Mouse (Mus musculus): ENCODE measurements around the gene Cep295nl.
"Not testable (repeated sequence)": the region's sequence is repeated elsewhere in the genome, so short reads cannot be mapped to it uniquely, and the experiment has no call there.

Gene Cep295nl

GRCm38 (mm10) chr11:118342400-118342981 is at the start of gene Cep295nl:
Cep295nl (minus strand) TSS chr11:118342500.
- no peak for DNase-seq

- not testable (repeated sequence) for DNase-seq
Observed at GRCm38 (mm10) chr11:118387816-118388215, 45.5 kb upstream of the Cep295nl start.

- peak; percentile 80 for DNase-seq
Observed at GRCm38 (mm10) chr11:118379251-118380009, 37.1 kb upstream of the Cep295nl start.

DNA sequence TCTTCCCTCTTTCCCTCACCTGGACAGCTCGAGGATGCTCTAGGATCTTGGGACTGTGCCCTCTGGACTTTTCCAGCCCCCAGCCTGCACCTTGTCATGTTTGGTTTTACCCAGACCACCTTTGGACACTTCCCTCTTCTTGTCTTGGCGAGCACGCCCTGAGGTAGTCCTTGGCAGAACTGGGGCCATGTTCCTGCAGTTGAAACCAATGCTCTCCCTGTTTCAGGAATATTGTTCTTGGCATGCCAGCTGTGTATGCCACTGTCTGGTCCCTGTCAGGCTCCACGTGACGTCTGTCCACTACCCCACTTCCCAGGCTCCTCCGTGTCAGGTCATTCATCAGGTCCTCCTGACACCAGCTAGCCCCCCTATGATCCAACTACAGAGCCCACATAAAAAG is 36.4 kb upstream of the Cep295nl start:
- no peak for DNase-seq

- not testable (repeated sequence) for DNase-seq
Observed at GRCm38 (mm10) chr11:118376323-118376722, 34.0 kb upstream of the Cep295nl start.

GRCm38 (mm10) chr11:118375881-118376280 is 33.6 kb upstream of the Cep295nl start:
- DNase-seq: no peak

DNA sequence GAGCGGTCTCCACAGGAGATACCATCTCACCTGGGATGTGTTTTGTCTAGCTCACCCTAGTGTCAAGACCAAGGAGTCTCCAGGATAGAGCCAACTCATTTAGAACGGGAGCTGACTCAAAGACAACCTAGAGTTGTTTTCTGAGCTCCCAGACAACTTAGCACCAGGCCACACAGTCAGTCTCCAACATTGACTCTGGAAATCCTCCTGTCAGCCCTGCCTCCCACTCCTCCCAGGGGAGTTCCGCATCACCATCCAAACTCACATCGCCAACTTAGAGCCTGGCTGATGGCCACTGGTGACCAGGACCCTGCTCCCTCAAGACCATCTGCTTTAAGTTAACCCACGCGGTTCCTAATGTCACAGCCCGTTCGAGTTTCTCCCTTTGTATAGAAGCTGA is 33.2 kb upstream of the Cep295nl start:
- DNase-seq: no peak

DNA sequence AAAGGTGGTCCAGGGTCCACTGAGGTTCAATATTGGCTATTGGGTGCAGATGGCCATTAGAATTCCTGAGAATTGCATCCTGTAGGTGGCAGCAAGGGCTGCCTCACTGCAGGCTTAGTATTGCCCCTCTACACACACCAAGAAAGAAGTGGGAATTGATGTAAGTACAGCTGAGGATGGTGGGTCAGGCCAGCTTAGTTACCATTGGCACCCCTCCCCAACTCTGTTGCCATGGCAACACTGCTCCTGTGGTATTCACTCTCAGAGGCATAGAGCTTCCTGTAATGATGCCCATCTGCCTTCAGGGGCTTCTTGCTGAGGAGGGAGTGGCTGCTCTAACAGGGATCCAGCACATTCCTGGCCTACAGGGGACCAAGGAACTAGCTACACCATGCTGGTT is 32.7 kb upstream of the Cep295nl start:
- DNase-seq: no peak

GRCm38 (mm10) chr11:118374506-118374905 is 32.2 kb upstream of the Cep295nl start:
- no peak for DNase-seq

- DNase-seq: no peak
Observed at GRCm38 (mm10) chr11:118372641-118373040, 30.3 kb upstream of the Cep295nl start.

DNA sequence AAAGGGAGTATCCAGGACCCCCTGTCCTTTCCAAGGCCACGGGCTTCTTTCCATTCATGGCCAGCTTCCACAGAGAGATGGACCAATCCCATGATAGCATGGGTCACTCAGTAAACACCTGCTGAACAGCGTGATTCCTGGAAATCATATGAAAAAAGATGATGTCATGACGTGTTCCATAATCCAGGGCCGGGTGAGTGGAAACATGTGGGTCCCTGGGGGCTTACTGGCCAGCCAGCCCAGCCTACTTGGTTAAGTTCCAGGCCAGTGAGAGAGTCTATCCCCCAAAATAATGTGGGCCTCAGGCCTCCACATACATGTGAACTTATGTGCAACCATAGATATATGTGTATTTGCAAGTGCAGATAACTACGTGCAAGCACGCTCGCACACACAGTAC is 29.6 kb upstream of the Cep295nl start:
- DNase-seq: no peak

DNA sequence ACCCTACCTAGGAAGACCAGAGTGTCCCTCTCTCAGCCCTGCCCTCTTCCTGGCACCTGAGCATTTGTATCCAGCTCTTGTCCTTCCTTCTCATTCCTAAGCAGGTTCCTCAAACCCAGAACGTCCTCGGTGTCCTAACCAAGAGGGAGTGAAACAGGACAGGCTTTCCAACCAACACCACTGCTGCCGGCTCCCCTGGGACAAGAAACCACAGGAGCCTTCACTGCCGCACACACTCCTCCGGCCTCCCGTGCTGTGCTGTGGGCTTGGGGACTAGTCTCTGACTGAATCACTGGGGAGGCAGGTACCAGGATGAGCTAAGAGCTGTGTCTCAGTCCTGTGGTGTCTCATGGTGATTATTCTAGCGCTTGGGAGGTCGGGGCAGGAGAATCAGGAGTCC is 27.4 kb upstream of the Cep295nl start:
- no peak for DNase-seq

DNA sequence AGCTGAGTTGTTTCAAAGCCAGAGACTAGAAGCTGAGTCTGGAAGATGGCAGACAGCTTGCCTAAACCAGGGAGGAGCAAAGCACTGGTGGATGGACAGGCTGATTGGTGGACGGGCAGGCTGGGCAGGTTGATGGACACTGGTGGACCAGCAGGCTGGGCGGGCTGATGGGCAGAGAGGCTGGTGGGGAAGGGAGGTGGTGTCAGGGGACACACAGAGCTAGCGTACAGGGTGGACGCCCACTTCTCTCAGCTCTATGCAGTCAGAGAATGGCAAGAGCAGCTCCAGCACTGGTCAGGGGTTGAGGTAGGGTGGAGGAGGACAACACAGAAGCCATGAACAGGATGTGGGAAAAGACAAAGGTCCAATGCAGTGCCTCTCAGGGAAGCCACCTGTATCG is 27.0 kb upstream of the Cep295nl start:
- no peak for DNase-seq

- DNase-seq: no peak
Observed at GRCm38 (mm10) chr11:118368330-118368729, 26.0 kb upstream of the Cep295nl start.

DNA sequence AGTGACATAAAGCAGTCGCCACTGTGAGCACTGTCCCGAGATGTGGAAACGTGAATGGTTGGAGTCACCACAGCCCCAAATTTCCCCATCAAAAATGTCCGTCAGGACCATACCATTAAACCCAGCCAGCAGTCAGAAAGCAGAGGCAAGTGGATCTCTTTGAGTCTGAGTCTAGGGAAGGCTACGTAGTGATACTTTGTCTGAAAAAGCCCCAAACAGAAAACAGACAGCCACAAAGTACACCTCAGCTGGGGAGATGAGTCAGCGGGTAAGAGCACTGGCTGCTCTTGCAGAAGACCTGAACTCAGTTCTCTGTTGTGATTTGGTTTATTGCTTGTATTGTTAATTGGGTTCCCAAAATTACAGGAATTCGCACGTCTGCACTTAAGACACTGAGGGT is 24.3 kb upstream of the Cep295nl start:
- no peak for DNase-seq

DNA sequence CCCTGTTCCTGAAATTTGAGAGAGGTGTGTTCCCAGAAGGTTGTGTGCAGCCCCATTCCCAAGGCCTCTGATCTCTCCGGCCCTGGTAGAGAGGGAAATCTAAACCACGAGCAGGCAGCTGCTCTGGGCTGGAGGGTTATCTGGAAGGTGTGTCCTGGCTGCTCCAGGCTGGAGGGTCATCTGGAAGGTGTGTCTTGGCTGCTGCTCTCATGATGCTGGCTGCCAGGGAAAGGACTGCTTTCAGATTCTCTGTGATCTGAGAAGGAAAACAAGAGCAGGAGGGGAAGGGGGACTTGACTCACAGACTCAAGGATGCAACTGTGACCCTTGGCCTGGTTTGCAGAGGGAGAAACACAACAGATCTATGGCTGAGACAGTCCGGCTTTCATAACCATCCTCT is 23.8 kb upstream of the Cep295nl start:
- DNase-seq: no peak

DNA sequence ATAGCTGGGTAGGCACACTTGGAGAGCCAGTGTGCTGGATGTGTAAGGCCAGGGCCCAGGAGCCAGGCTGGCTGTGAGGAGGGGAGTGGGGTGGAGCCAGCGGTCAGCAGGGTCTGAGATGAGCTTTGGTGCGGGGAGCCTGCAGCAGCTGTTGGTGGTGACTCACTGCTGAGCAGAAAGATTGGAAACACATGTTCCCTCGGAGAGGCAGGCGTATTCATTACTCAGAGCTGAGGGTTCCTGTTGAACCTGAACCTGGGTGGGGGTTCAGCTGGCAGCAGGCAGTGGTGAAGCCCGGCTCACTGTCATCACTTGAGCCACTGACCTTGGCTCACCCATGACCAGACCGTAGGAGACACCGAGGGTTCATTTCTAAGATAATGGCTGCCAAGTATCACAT is 22.9 kb upstream of the Cep295nl start:
- DNase-seq: no peak

DNA sequence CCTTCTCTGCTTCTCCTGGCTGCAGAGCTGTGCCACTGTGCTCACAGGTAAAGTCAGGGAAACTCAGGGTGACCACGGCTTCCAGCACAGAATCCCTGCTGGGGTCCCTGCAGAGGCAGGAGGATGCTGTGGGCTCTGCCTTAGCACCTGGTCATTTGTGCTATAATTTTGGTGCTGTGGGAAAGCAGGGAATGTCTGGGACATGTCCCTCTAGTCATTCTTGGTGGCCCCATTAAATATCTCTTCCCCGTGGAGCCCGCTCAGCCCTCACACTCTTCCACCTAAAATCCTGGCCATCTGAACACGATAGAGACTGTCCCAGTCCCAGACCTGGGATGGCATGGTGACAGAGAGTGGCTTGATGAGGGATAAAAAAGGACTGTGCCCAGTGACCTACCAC is 21.7 kb upstream of the Cep295nl start:
- no peak for DNase-seq

DNA sequence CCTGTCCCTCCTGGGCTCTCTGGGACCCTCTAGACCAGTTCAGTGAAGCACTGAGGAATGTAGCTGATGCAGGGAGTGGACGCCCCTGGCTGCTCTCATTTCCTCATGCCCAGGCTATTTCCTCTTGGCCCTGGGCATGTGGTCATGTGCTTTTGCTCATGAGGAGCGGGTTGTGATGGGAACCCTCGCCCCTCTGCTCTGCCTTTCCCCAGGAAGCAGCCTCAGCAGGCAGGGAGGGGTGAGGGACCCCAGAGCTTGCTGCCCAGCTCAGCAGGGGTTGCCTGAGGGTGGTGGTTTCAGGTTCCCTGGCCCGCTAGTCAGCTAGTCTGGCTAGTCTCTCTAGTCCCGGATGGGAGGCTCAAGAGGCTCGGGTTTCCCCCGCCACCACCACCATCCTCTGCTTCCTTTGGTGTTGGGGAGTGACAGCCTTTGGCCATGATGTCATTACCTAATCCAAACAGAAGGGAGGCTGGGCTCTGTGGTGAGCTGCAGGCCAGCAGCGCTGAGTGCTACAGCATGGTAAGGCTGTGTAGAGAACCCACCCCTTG is 20.7 kb upstream of the Cep295nl start:
- DNase-seq: no peak

DNA sequence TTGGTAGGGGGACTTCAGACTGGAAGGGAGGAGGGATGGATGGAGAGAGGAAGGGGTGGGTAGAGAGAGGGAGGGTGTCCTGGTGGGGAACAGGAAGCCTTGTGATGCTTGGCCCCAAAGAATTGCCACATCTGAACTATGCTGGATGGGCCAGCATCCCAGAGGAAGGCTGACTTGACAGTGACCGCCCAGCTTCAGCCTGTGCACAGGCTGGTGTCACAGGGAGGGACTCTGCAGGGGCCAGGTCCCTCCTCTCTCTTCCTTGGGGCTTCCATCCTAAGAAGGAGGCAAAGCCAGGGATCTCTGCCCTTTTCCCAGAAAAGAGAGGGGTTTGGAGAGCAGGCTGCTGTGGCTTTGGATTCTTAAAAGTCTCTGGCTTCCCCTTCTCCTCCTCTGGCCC is 20.2 kb upstream of the Cep295nl start:
- DNase-seq: no peak

DNA sequence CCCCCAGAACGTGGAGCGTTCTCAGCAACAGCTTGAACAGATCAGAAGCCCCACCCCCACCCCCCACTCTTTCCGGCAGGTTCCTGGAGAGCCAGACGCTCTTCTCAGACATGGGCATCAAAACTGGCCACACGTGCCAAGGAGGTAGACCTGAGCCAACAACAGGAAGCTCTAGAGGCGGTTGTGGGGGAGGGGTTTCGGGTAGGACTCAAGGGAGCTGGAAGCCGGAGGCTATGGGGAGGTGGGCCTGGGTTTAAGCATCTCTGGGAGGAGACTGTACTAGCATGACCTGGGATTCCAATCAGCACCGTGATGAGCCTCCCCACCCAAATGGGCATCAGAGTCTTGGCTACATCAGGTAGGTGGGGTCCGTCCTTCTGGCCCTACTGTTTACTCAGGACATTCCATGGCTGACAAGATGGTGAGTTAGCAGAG is 18.6 kb upstream of the Cep295nl start:
- DNase-seq: no peak

GRCm38 (mm10) chr11:118360491-118360890 is 18.2 kb upstream of the Cep295nl start:
- no peak for DNase-seq

- peak; percentile 32 for DNase-seq
Observed at GRCm38 (mm10) chr11:118355640-118356039, 13.3 kb upstream of the Cep295nl start, which contains the start of gene Timp2. Timp2 (minus strand) TSS chr11:118355740.

GRCm38 (mm10) chr11:118355205-118355604 is 12.9 kb upstream of the Cep295nl start:
- peak; percentile 78 for DNase-seq
